Mouse (Mus musculus) MEL (cell line): ENCODE results near the gene Sbno2. TPM values are rescaled to one million over a fixed set of nuclear protein-coding genes. Genes with fewer than 3 reads are reported as not detected.

Experiments used
- DNase-seq: peaks from one replicate; pipeline ENCODE4 v3.0.0; 2011; ENCODE audit warnings: low read depth, low spot score
- H3K27ac ChIP-seq: 2 replicates; pipeline ENCODE4 v1.5.1; 2012; ENCODE audit warnings: low read depth, mild to moderate bottlenecking, control low read depth, low read length, moderate library complexity; ENCODE audit not compliant: control insufficient read depth
- H3K27me3 ChIP-seq, 2 experiments: fragments of 150-350 bp in 1 of 2; sonication (generic) in 1 of 2; 2 replicates each; pipeline ENCODE4 v1.6.1; 2012; ENCODE audit warnings: low read length in 2 of 2, mild to moderate bottlenecking in 2 of 2, improper control_type of control experiment in 1 of 2, moderate library complexity in 1 of 2; ENCODE audit not compliant: insufficient read depth in 2 of 2, control insufficient read depth in 1 of 2
- H3K36me3 ChIP-seq, 2 experiments: 2 replicates each; pipeline ENCODE4 v1.6.1; 2012 to 2014; ENCODE audit warnings: low read length in 2 of 2, improper control_type of control experiment in 1 of 2, inconsistent platforms in 1 of 2, mild to moderate bottlenecking in 1 of 2; ENCODE audit not compliant: insufficient read depth in 2 of 2, control insufficient read depth in 1 of 2
- H3K4me1 ChIP-seq, 2 experiments: fragments of 150-350 bp in 1 of 2; sonication (generic) in 1 of 2; 2 replicates each; pipeline ENCODE4 v1.6.1; 2012; ENCODE audit warnings: low read length in 2 of 2, improper control_type of control experiment in 1 of 2, mild to moderate bottlenecking in 1 of 2; ENCODE audit not compliant: insufficient read depth in 2 of 2, control insufficient read depth in 1 of 2
- H3K4me3 ChIP-seq, 2 experiments: fragments of 150-350 bp in 1 of 2; sonication (generic) in 1 of 2; 2 replicates each; pipeline ENCODE4 v1.5.1; 2012; ENCODE audit warnings: low read depth in 2 of 2, low read length in 2 of 2, mild to moderate bottlenecking in 2 of 2, moderate library complexity in 2 of 2, control low read depth in 1 of 2, improper control_type of control experiment in 1 of 2; ENCODE audit not compliant: control insufficient read depth in 1 of 2, insufficient read depth in 1 of 2
- H3K79me2 ChIP-seq: 2 replicates; pipeline ENCODE4 v1.6.1; 2012; ENCODE audit warnings: mild to moderate bottlenecking, low read length, moderate library complexity; ENCODE audit not compliant: control insufficient read depth, poor library complexity, insufficient read depth
- H3K9ac ChIP-seq: 2 replicates; pipeline ENCODE4 v1.6.1; 2012; ENCODE audit warnings: low read depth, mild to moderate bottlenecking, control low read depth, low read length, moderate library complexity; ENCODE audit not compliant: control insufficient read depth, poor library complexity, severe bottlenecking
- H3K9me3 ChIP-seq: fragments of 150-350 bp; sonication (generic); replicated peaks from 2 replicates; pipeline ENCODE4 v1.6.1; 2012; ENCODE audit warnings: mild to moderate bottlenecking, low read length, improper control_type of control experiment, moderate library complexity; ENCODE audit not compliant: insufficient read depth
- CTCF ChIP-seq, 3 experiments: IDR thresholded peaks in 2 of 3; conservative IDR thresholded peaks in 1 of 3; 2 replicates each; pipeline ENCODE4 v1.5.1; 2011 to 2012; ENCODE audit warnings: low read length in 3 of 3, low read depth in 2 of 3, mild to moderate bottlenecking in 2 of 3, improper control_type of control experiment in 1 of 3, inconsistent platforms in 1 of 3, mixed read lengths in 1 of 3, moderate library complexity in 1 of 3; ENCODE audit not compliant: control insufficient read depth in 1 of 3, insufficient read depth in 1 of 3, poor library complexity in 1 of 3, severe bottlenecking in 1 of 3
- ELF1 ChIP-seq: IDR thresholded peaks from 2 replicates; pipeline ENCODE4 v1.6.1; 2014; ENCODE audit warnings: low read depth, mild to moderate bottlenecking, inconsistent platforms, low read length, improper control_type of control experiment, moderate library complexity
- EP300 ChIP-seq, 2 experiments: IDR thresholded peaks; 2 replicates each; pipeline ENCODE4 v1.6.1; 2011; ENCODE audit warnings: improper control_type of control experiment in 2 of 2, low read length in 2 of 2, low read depth in 1 of 2, mild to moderate bottlenecking in 1 of 2
- ETS1 ChIP-seq: IDR thresholded peaks from 2 replicates; pipeline ENCODE4 v1.6.1; 2012; ENCODE audit warnings: low read depth, mild to moderate bottlenecking, inconsistent platforms, low read length, improper control_type of control experiment, moderate library complexity
- HCFC1 ChIP-seq: IDR thresholded peaks from 2 replicates; pipeline ENCODE4 v1.6.1; 2012; ENCODE audit warnings: low read depth, mild to moderate bottlenecking, inconsistent platforms, low read length, improper control_type of control experiment, moderate library complexity
- JUND ChIP-seq: IDR thresholded peaks from 2 replicates; pipeline ENCODE4 v1.6.1; 2011; ENCODE audit warnings: low read depth, mild to moderate bottlenecking, improper control_type of control experiment, low read length
- KAT2A ChIP-seq: conservative IDR thresholded peaks from 2 replicates; pipeline ENCODE4 v1.6.1; 2012; ENCODE audit warnings: low read depth, low read length, improper control_type of control experiment, inconsistent platforms
- MAFK ChIP-seq: IDR thresholded peaks from 2 replicates; pipeline ENCODE4 v1.6.1; 2011; ENCODE audit warnings: low read depth, mild to moderate bottlenecking, low read length, improper control_type of control experiment, borderline replicate concordance
- MAX ChIP-seq: IDR thresholded peaks from 2 replicates; pipeline ENCODE4 v1.6.1; 2011; ENCODE audit warnings: low read length, improper control_type of control experiment
- MAZ ChIP-seq: IDR thresholded peaks from 2 replicates; pipeline ENCODE4 v1.6.1; 2012; ENCODE audit warnings: low read depth, mild to moderate bottlenecking, inconsistent platforms, low read length, improper control_type of control experiment
- MXI1 ChIP-seq: IDR thresholded peaks from 2 replicates; pipeline ENCODE4 v1.6.1; 2011; ENCODE audit warnings: mild to moderate bottlenecking, low read depth, low read length, improper control_type of control experiment
- POLR2A ChIP-seq, 2 experiments: IDR thresholded peaks; 2 replicates each; pipeline ENCODE4 v1.6.1; 2011 to 2012; ENCODE audit warnings: low read length in 2 of 2, mild to moderate bottlenecking in 2 of 2, control low read depth in 1 of 2, improper control_type of control experiment in 1 of 2, low read depth in 1 of 2, moderate library complexity in 1 of 2; ENCODE audit not compliant: control insufficient read depth in 1 of 2, insufficient read depth in 1 of 2, poor library complexity in 1 of 2
- POLR2AphosphoS2 ChIP-seq: IDR thresholded peaks from 2 replicates; pipeline ENCODE4 v1.6.1; 2011; ENCODE audit warnings: low read length, improper control_type of control experiment
- POLR2AphosphoS5 ChIP-seq: IDR thresholded peaks from 2 replicates; pipeline ENCODE4 v1.6.1; 2012; ENCODE audit warnings: low read depth, borderline replicate concordance, mild to moderate bottlenecking, inconsistent platforms, low read length, moderate library complexity, mixed read lengths
- RAD21 ChIP-seq: IDR thresholded peaks from 2 replicates; pipeline ENCODE4 v1.6.1; 2011; ENCODE audit warnings: mild to moderate bottlenecking, low read depth, low read length, improper control_type of control experiment
- RCOR1 ChIP-seq: IDR thresholded peaks from 2 replicates; pipeline ENCODE4 v1.6.1; 2012; ENCODE audit warnings: low read depth, mild to moderate bottlenecking, inconsistent platforms, low read length, improper control_type of control experiment
- UBTF ChIP-seq: IDR thresholded peaks from 2 replicates; pipeline ENCODE4 v1.6.1; 2012; ENCODE audit warnings: low read depth, mild to moderate bottlenecking, inconsistent platforms, low read length, improper control_type of control experiment, moderate library complexity, borderline replicate concordance; ENCODE audit not compliant: insufficient read depth
- polyA plus RNA-seq, 2 experiments: library from polyadenylated mRNA; stranded (reverse) in 1 of 2; unstranded in 1 of 2; fragments of >175 nt in 1 of 2; fragments of >200 nt in 1 of 2; gene quantifications; 2 replicates each; pipeline versions ENCODE4 v1.2.1 to v1.2.4; 2012; ENCODE audit warnings: low replicate concordance in 2 of 2, low read depth in 1 of 2; ENCODE audit not compliant: insufficient read length in 2 of 2, insufficient read depth in 1 of 2, missing spikeins in 1 of 2
- total RNA-seq: library from RNA; depleted of rRNA; stranded (reverse); fragments of 300-350 nt; gene quantifications from 2 replicates; pipeline ENCODE4 v1.2.3, GENCODE M21; 2012

The Sbno2 gene
- total and polyA plus RNA-seq, 3 experiments: 15.8 to 29.0 TPM; not detected in 1

DNA sequence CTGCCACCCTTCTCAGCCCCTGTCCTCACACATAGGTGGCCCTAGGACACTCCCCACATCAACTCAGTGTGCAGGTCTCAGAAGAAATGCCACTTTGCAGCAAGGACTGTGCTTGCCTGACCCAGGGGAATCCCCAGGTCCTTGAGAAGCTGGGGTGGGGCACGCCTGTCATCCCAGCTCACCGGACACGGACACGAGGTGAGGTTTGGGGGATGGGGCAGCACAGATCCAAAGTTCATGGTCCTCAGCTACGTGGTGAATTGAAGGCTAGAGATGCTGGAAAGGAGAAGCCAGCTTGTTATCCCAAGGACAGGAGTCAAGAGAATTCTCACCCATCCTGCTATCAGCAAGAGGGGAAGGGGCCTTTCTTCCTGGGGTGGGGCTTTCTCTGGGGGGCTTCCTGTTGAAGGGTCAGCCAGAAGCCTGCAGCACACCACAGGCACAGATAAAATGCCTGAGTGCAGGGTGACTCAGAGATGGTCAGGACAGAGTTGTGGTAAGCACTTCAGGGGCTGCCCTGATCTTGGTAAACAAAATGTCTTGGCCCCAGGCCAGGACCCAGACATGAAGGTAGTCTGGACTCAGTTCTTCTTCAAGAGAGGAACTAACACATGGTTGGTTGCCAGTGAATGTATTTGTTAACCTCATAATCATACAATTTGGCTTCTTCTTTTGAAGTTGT, 72.4 kb downstream of the Sbno2 start (continued):
- TF ChIP-seq RCOR1 (no peak; the same call in 1 of the 2 replicates), POLR2A (IDR thresholded peaks at IDR 0.05; ENCODE audit: control insufficient read depth in 1 of 2, insufficient read depth in 1 of 2, low read depth in 1 of 2, low read length in 2 of 2, poor library complexity in 1 of 2) (no peak; a peak in 1 of 4 replicates), ELF1 (no peak)

DNA sequence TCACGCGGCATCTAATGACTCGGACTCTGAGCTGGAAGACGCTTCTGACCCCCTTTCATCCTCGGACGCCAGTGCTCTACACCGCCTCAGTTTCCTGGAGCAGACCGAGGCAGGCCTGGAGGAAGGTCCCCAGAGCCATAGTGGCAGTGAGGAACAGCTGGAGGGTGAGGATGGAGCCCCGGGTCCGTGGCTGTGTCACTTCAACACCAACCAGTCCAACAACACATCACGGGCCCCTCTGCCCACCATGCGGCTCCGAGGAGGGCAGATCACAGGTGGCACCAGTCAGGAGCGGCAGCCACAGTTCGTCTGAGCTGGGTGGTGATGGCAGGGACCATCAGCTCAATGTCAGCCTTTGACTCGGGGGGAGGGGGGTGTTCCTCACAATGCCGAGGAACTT, 74.6 kb downstream of the Sbno2 start:
- TF ChIP-seq UBTF (no peak), KAT2A (no peak), RAD21 (no peak), MAFK (no peak), POLR2AphosphoS2 (no peak), POLR2AphosphoS5 (no peak), JUND (no peak), MXI1 (no peak), RCOR1 (no peak), EP300 (IDR thresholded peaks at IDR 0.05; ENCODE audit: low read depth in 1 of 2, low read length in 2 of 2) (no peak), ETS1 (no peak), MAZ (no peak)
- TF ChIP-seq, all 39 proteins: peak for 0
- no peak overlapping the region for H3K9ac ChIP-seq
- no peak overlapping the region for H3K4me3 ChIP-seq
- peaks cover 7 to 35% of the 10 kb centered on the region in 2 experiments; a peak in 3 of 4 replicates for H3K4me1 ChIP-seq
- H3K27ac ChIP-seq: no peak overlapping the region
- peaks cover 0 to 26% of the 10 kb centered on the region in 2 experiments; a peak in 3 of 4 replicates for H3K36me3 ChIP-seq
- no peak for DNase-seq
- H3K79me2 ChIP-seq: no peaks in the 10 kb centered on the region
- H3K27me3 ChIP-seq: no peaks in the 10 kb centered on the region
- no peaks in the 10 kb centered on the region for H3K9me3 ChIP-seq

DNA sequence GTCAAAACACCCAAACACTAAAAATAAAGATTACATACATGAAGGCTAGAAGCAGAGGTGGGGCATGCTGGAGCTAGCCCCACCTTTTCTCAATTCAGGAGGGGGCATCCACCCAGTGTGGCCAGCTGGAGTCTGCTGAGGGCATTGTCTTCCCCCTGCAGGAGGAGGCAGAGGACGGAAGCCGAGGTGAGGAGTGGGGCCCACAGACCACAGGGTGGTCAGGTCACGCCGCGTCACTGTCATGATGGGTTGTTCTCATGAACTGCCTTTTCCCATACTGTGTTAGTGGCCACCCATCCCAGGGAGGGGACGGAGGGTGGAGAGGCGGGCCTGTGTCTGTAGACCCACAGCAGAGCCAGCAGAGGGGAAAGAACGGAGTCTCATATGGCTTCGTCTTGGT, 75.2 kb downstream of the Sbno2 start:
- TF ChIP-seq KAT2A (no peak), MAX (no peak), CTCF (IDR thresholded peaks at IDR 0.05 in 2 of 3, conservative IDR thresholded peaks at IDR 0.05 in 1 of 3; ENCODE audit: control insufficient read depth in 1 of 3, insufficient read depth in 1 of 3, low read depth in 2 of 3, low read length in 3 of 3, poor library complexity in 1 of 3, severe bottlenecking in 1 of 3) (no peak), JUND (no peak), HCFC1 (no peak)
- TF ChIP-seq, all 39 proteins: peak for 0
- Histone ChIP-seq H3K79me2 (no peaks in the 10 kb centered on the region), H3K36me3 (peaks cover 0 to 27% of the 10 kb centered on the region in 2 experiments; a peak in 3 of 4 replicates), H3K27ac (no peak overlapping the region), H3K9me3 (no peaks in the 10 kb centered on the region), H3K4me1 (peaks cover 7 to 35% of the 10 kb centered on the region in 2 experiments; a peak in 3 of 4 replicates), H3K9ac (no peak overlapping the region), H3K4me3 (no peak overlapping the region), H3K27me3 (no peaks in the 10 kb centered on the region)
- no peak for DNase-seq
